Mouse (Mus musculus): ENCODE data around the gene Mrpl33. TPM values are rescaled to one million over a fixed set of nuclear protein-coding genes. Genes with fewer than 3 reads are reported as not detected.
"Not testable (repeated sequence)": the region's sequence is repeated elsewhere in the genome, so short reads cannot be mapped to it uniquely, and the experiment has no call there.

The Mrpl33 gene
- polyA plus RNA-seq, 1 experiment from 2014 or later = 237 TPM

DNA sequence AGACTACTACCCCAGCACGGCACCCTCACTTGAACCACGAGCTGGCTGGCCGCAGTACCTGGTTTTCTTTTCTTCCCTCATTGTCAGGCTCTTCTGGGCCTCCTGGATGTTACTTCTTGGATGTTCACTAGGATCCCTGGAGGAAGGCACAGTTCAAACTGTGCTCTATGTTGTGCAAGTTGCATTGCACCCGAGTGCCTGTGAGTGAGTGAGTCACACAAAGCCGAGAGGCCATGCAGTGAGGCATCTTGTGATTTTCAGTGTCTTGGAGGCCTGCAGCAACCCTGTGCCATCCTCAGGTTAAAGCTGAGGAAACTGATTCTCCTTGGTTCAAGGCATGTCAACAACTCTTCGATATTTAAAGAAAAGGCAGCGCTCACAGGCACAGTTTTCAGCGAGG, 31.8 kb downstream of the Mrpl33 start:
- 90% methylated on average over 8 of the region's 8 CpGs for WGBS
- no peak for DNase-seq (ENCODE audit: low spot score)
- H3K4me1 ChIP-seq = peaks cover 31% of the 10 kb centered on the region
- no peak overlapping the region for H3K4me3 ChIP-seq
- H3K27me3 ChIP-seq (replicated peaks; ENCODE audit: low read depth, poor library complexity, severe bottlenecking) = no peaks in the 10 kb centered on the region
- H3K36me3 ChIP-seq (replicated peaks) = peaks cover 15% of the 10 kb centered on the region
- H3K27ac ChIP-seq (replicated peaks) = 0 out of 2 replicates have a peak overlapping the region, but pooled peaks have one; percentile 49
- no peaks in the 10 kb centered on the region for H3K9me3 ChIP-seq

GRCm38 (mm10) chr5:31630064-31630463, 33.3 kb downstream of the Mrpl33 start:
- H3K27ac ChIP-seq (replicated peaks) = 0 out of 2 replicates have a peak overlapping the region, but pooled peaks have one; percentile 70
- DNase-seq (ENCODE audit: low spot score) = peak; percentile 64

GRCm38 (mm10) chr5:31631169-31631568, 34.4 kb downstream of the Mrpl33 start:
- H3K27me3 ChIP-seq (replicated peaks; ENCODE audit: low read depth, poor library complexity, severe bottlenecking); H3K27ac ChIP-seq (replicated peaks); DNase-seq (ENCODE audit: low spot score); H3K9me3 ChIP-seq; H3K4me3 ChIP-seq: not testable (repeated sequence)
- Histone ChIP-seq H3K36me3 (replicated peaks) (peaks cover 15% of the 10 kb centered on the region; the same call in 1 of the 2 replicates), H3K4me1 (peaks cover 35% of the 10 kb centered on the region)
- 95% methylated on average over 4 of the region's 4 CpGs for WGBS

More at GRCm38 (mm10) chr5:31630064-31630463, 33.3 kb downstream of the Mrpl33 start:
- peaks cover 35% of the 10 kb centered on the region for H3K4me1 ChIP-seq
- no peaks in the 10 kb centered on the region for H3K27me3 ChIP-seq (replicated peaks; ENCODE audit: low read depth, poor library complexity, severe bottlenecking)
- peaks cover 20% of the 10 kb centered on the region for H3K36me3 ChIP-seq (replicated peaks)
- no peaks in the 10 kb centered on the region for H3K9me3 ChIP-seq
- WGBS = 41% methylated on average over 5 of the region's 5 CpGs
- no peak overlapping the region for H3K4me3 ChIP-seq

- H3K4me3 ChIP-seq = no peak overlapping the region
- peaks cover 13% of the 10 kb centered on the region; the same call in 1 of the 2 replicates for H3K36me3 ChIP-seq (replicated peaks)
- H3K9me3 ChIP-seq = no peaks in the 10 kb centered on the region
- peaks cover 23% of the 10 kb centered on the region for H3K4me1 ChIP-seq
- 61% methylated on average over 4 of the region's 4 CpGs for WGBS
- no peak for DNase-seq (ENCODE audit: low spot score)
- no peaks in the 10 kb centered on the region for H3K27me3 ChIP-seq (replicated peaks; ENCODE audit: low read depth, poor library complexity, severe bottlenecking)
- H3K27ac ChIP-seq (replicated peaks) = no peak overlapping the region
Measured at GRCm38 (mm10) chr5:31634161-31634560, 37.4 kb downstream of the Mrpl33 start.

GRCm38 (mm10) chr5:31634679-31635078, 37.9 kb downstream of the Mrpl33 start:
- peaks cover 18% of the 10 kb centered on the region for H3K4me1 ChIP-seq

GRCm38 (mm10) chr5:31636636-31637253, 40.0 kb downstream of the Mrpl33 start:
- Histone ChIP-seq H3K4me3 (no peak overlapping the region), H3K27me3 (replicated peaks; ENCODE audit: low read depth, poor library complexity, severe bottlenecking) (no peaks in the 10 kb centered on the region), H3K4me1 (peaks cover 10% of the 10 kb centered on the region), H3K27ac (replicated peaks) (no peak overlapping the region), H3K36me3 (replicated peaks) (peaks cover 14% of the 10 kb centered on the region; the same call in 1 of the 2 replicates), H3K9me3 (no peaks in the 10 kb centered on the region)
- no peak for DNase-seq (ENCODE audit: low spot score)
- WGBS = 68% methylated on average over 9 of the region's 9 CpGs

More at GRCm38 (mm10) chr5:31634679-31635078, 37.9 kb downstream of the Mrpl33 start:
- Histone ChIP-seq H3K4me3 (no peak overlapping the region), H3K27ac (replicated peaks) (no peak overlapping the region), H3K27me3 (replicated peaks; ENCODE audit: low read depth, poor library complexity, severe bottlenecking) (no peaks in the 10 kb centered on the region), H3K9me3 (no peaks in the 10 kb centered on the region), H3K36me3 (replicated peaks) (peaks cover 13% of the 10 kb centered on the region; the same call in 1 of the 2 replicates)
- 50% methylated on average over 5 of the region's 5 CpGs for WGBS
- no peak for DNase-seq (ENCODE audit: low spot score)

DNA sequence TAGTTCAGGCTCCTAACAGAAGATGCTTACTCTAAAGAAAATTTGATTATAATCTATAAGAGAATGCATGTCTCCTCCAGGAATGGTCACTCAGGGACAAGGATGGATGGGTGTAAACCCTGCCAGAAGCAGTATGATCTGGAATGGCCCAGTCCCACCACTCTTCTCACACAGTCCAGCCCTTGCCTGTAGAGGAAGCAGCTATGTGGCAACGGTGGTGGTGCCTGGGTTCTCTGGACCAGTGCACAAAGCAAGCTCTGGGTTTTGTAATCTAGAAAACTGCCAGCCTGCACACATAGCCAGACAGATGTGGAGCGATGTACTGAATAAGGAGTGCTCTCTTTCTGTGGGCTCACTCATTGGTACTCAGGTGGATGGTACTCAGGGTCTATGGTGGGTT, 43.8 kb downstream of the Mrpl33 start:
- peaks cover 6% of the 10 kb centered on the region for H3K4me1 ChIP-seq
- peaks cover 7% of the 10 kb centered on the region; the same call in 1 of the 2 replicates for H3K36me3 ChIP-seq (replicated peaks)
- no peak overlapping the region for H3K4me3 ChIP-seq
- no peak overlapping the region for H3K27ac ChIP-seq (replicated peaks)
- no peaks in the 10 kb centered on the region for H3K27me3 ChIP-seq (replicated peaks; ENCODE audit: low read depth, poor library complexity, severe bottlenecking)
- DNase-seq (ENCODE audit: low spot score) = no peak
- no peaks in the 10 kb centered on the region for H3K9me3 ChIP-seq
- whole genome bisulfite sequencing = 95% methylated on average over 2 of the region's 2 CpGs

- Histone ChIP-seq H3K9me3 (no peaks in the 10 kb centered on the region), H3K4me3 (no peak overlapping the region), H3K4me1 (no peaks in the 10 kb centered on the region), H3K36me3 (replicated peaks) (peaks cover 7% of the 10 kb centered on the region; the same call in 1 of the 2 replicates), H3K27me3 (replicated peaks; ENCODE audit: low read depth, poor library complexity, severe bottlenecking) (no peaks in the 10 kb centered on the region), H3K27ac (replicated peaks) (no peak overlapping the region)
- no peak for DNase-seq (ENCODE audit: low spot score)
- 86% methylated on average over 3 of the region's 3 CpGs for WGBS
Measured at GRCm38 (mm10) chr5:31642300-31642699, 45.6 kb downstream of the Mrpl33 start.

GRCm38 (mm10) chr5:31644272-31644671, 47.5 kb downstream of the Mrpl33 start:
- Histone ChIP-seq H3K36me3 (replicated peaks) (peaks cover 7% of the 10 kb centered on the region; the same call in 1 of the 2 replicates), H3K27me3 (replicated peaks; ENCODE audit: low read depth, poor library complexity, severe bottlenecking) (no peaks in the 10 kb centered on the region), H3K9me3 (no peaks in the 10 kb centered on the region), H3K4me3 (no peak overlapping the region), H3K4me1 (no peaks in the 10 kb centered on the region), H3K27ac (replicated peaks) (no peak overlapping the region)
- DNase-seq (ENCODE audit: low spot score) = no peak
- WGBS = 86% methylated on average over 4 of the region's 4 CpGs

GRCm38 (mm10) chr5:31644847-31645246, 48.1 kb downstream of the Mrpl33 start:
- 90% methylated on average over 6 of the region's 6 CpGs for WGBS
- Histone ChIP-seq H3K4me1 (no peaks in the 10 kb centered on the region), H3K27ac (replicated peaks) (no peak overlapping the region), H3K36me3 (replicated peaks) (peaks cover 7% of the 10 kb centered on the region; the same call in 1 of the 2 replicates), H3K27me3 (replicated peaks; ENCODE audit: low read depth, poor library complexity, severe bottlenecking) (no peaks in the 10 kb centered on the region), H3K9me3 (no peaks in the 10 kb centered on the region), H3K4me3 (no peak overlapping the region)
- no peak for DNase-seq (ENCODE audit: low spot score)

GRCm38 (mm10) chr5:31645798-31646197, 49.1 kb downstream of the Mrpl33 start:
- H3K4me3 ChIP-seq = no peak overlapping the region
- H3K4me1 ChIP-seq = no peaks in the 10 kb centered on the region
- no peaks in the 10 kb centered on the region for H3K27me3 ChIP-seq (replicated peaks; ENCODE audit: low read depth, poor library complexity, severe bottlenecking)
- 89% methylated on average over 6 of the region's 6 CpGs for WGBS
- DNase-seq (ENCODE audit: low spot score) = no peak
- H3K27ac ChIP-seq (replicated peaks) = no peak overlapping the region
- H3K9me3 ChIP-seq = no peaks in the 10 kb centered on the region
- H3K36me3 ChIP-seq (replicated peaks) = peaks cover 4% of the 10 kb centered on the region; the same call in 1 of the 2 replicates

GRCm38 (mm10) chr5:31646574-31646973, 49.8 kb downstream of the Mrpl33 start:
- H3K9me3 ChIP-seq = no peaks in the 10 kb centered on the region
- no peak overlapping the region for H3K27ac ChIP-seq (replicated peaks)
- no peak for DNase-seq (ENCODE audit: low spot score)
- WGBS = 88% methylated on average over 6 of the region's 6 CpGs
- H3K36me3 ChIP-seq (replicated peaks) = peaks cover 4% of the 10 kb centered on the region; the same call in 1 of the 2 replicates
- H3K4me1 ChIP-seq = no peaks in the 10 kb centered on the region
- no peaks in the 10 kb centered on the region for H3K27me3 ChIP-seq (replicated peaks; ENCODE audit: low read depth, poor library complexity, severe bottlenecking)
- no peak overlapping the region for H3K4me3 ChIP-seq

DNA sequence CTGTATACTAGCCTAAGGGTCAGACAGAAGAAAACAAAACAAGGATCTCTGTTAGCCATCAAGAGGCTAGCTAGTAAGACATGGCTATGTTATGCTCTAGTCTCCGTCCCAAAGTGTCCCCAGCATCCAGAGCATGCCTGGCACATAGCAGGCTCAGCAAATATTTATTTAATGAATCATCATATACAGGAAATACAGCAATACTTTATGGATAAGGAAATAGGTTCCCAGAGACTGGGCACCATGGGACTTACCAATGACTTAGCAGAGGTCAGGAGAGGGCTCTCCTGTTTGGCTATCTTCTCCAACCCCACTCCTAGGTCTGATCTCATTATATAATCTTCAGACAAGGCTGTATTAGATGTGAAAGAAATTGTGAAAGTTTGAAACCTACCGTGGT, 50.6 kb downstream of the Mrpl33 start:
- no peak for DNase-seq (ENCODE audit: low spot score)
- Histone ChIP-seq H3K9me3 (no peaks in the 10 kb centered on the region), H3K4me3 (no peak overlapping the region), H3K4me1 (no peaks in the 10 kb centered on the region), H3K36me3 (replicated peaks) (0 out of 2 replicates have a peak, but pooled peaks cover 4% of the 10 kb centered on the region), H3K27ac (replicated peaks) (no peak overlapping the region), H3K27me3 (replicated peaks; ENCODE audit: low read depth, poor library complexity, severe bottlenecking) (no peaks in the 10 kb centered on the region)
- WGBS = 88% methylated on average over 2 of the region's 2 CpGs
